Mouse (Mus musculus) hindbrain, postnatal 0 days (tissue): ENCODE measurements around the gene Plcb1. TPM values are rescaled to one million over a fixed set of nuclear protein-coding genes. Genes with fewer than 3 reads are reported as not detected.

Experiments
- ATAC-seq: fragments of 200-750 bp; cut with Nextera tagmentation; 2 replicates; pipeline ENCODE4 v1.8.0; 2017; ENCODE audit warnings: mild to moderate bottlenecking, moderate TSS enrichment, moderate library complexity
- DNase-seq: peaks from one replicate; pipeline ENCODE4 v3.0.0-alpha.2; 2015; ENCODE audit warnings: low spot score
- H3K27ac ChIP-seq: fragments of 300-500 bp; sonication (generic); 2 replicates; pipeline ENCODE4 v1.5.1; 2014; ENCODE audit warnings: mild to moderate bottlenecking
- H3K27me3 ChIP-seq: fragments of 300-500 bp; sonication (generic); 2 replicates; pipeline ENCODE4 v1.6.1; 2014; ENCODE audit warnings: low read length, mixed read lengths; ENCODE audit not compliant: insufficient read depth
- H3K36me3 ChIP-seq: fragments of 300-500 bp; sonication (generic); 2 replicates; pipeline ENCODE4 v1.6.1; 2014; ENCODE audit warnings: low read length, mixed read lengths; ENCODE audit not compliant: insufficient read depth
- H3K4me1 ChIP-seq: fragments of 300-500 bp; sonication (generic); 2 replicates; pipeline ENCODE4 v1.6.1; 2014; ENCODE audit warnings: antibody characterized with exemption, low read length, mixed read lengths; ENCODE audit not compliant: insufficient read depth
- H3K4me2 ChIP-seq: fragments of 300-500 bp; sonication (generic); 2 replicates; pipeline ENCODE4 v1.6.1; 2014; ENCODE audit warnings: low read depth, mild to moderate bottlenecking, low read length, moderate library complexity, mixed read lengths
- H3K4me3 ChIP-seq: fragments of 300-500 bp; sonication (generic); 2 replicates; pipeline ENCODE4 v1.5.1; 2014; ENCODE audit warnings: low read length
- H3K9ac ChIP-seq: fragments of 300-500 bp; sonication (generic); replicated peaks from 2 replicates; pipeline ENCODE4 v1.6.1; 2014; ENCODE audit warnings: mild to moderate bottlenecking, low read length, moderate library complexity, mixed read lengths
- H3K9me3 ChIP-seq: fragments of 300-500 bp; sonication (generic); 2 replicates; pipeline ENCODE4 v1.6.1; 2016; ENCODE audit warnings: low read length, mixed read lengths
- CTCF ChIP-seq: IDR thresholded peaks from 2 replicates; pipeline ENCODE4 v1.5.1; 2016; ENCODE audit warnings: antibody characterized with exemption, control low read depth, low read depth
- WGBS: fragments of 180-500 bp; shearing (Covaris S2); extraction: QIAGEN DNeasy Blood & Tissue Kit; methylation state at CpG from one replicate; pipeline ENCODE4 v1.1.7; 2014; 5-methylcytosine and 5-hydroxymethylcytosine counted together
- polyA plus RNA-seq: library from polyadenylated mRNA; unstranded; fragments of >200 nt; fragmentation: Nextera tagmentation; extraction: Ambion mirVana; gene quantifications from 2 replicates; pipeline ENCODE4 v1.2.1, GENCODE M21; 2015
- total RNA-seq: library from RNA; depleted of rRNA; stranded (reverse); fragments of >200 nt; gene quantifications from 2 replicates; pipeline ENCODE4 v1.2.3, GENCODE M21; 2014

Gene Plcb1
- total and polyA plus RNA-seq, 2 experiments from 2014 or later: 47.4 to 48.8 TPM

GRCm38 (mm10) chr2:134851189-134852171, 65.6 kb downstream of the Plcb1 start:
- no peak for TF ChIP-seq CTCF
- H3K27me3 ChIP-seq: no peaks in the 10 kb centered on the region

GRCm38 (mm10) chr2:134856239-134856638, 70.4 kb downstream of the Plcb1 start:
- Histone ChIP-seq H3K4me1 (peaks cover 4% of the 10 kb centered on the region; the same call in 1 of the 2 replicates), H3K27me3 (no peaks in the 10 kb centered on the region), H3K4me3 (no peak overlapping the region), H3K9me3 (no peaks in the 10 kb centered on the region), H3K36me3 (no peaks in the 10 kb centered on the region), H3K4me2 (no peak overlapping the region), H3K27ac (no peak overlapping the region), H3K9ac (no peak overlapping the region)
- TF ChIP-seq CTCF: no peak
- DNase-seq: no peak
- ATAC-seq: no peak

More at GRCm38 (mm10) chr2:134851189-134852171, 65.6 kb downstream of the Plcb1 start:
- Histone ChIP-seq H3K9ac (no peak overlapping the region), H3K9me3 (no peaks in the 10 kb centered on the region), H3K4me1 (peaks cover 4% of the 10 kb centered on the region; the same call in 1 of the 2 replicates), H3K27ac (no peak overlapping the region), H3K36me3 (no peaks in the 10 kb centered on the region), H3K4me3 (no peak overlapping the region), H3K4me2 (no peak overlapping the region)
- 72% methylated on average over 13 of the region's 13 CpGs for WGBS
- DNase-seq (no peak), ATAC-seq (no peak)

GRCm38 (mm10) chr2:134856691-134857090, 70.8 kb downstream of the Plcb1 start:
- Histone ChIP-seq H3K4me1 (peaks cover 4% of the 10 kb centered on the region; the same call in 1 of the 2 replicates), H3K27me3 (no peaks in the 10 kb centered on the region), H3K4me2 (no peak overlapping the region), H3K9ac (no peak overlapping the region), H3K36me3 (no peaks in the 10 kb centered on the region), H3K4me3 (no peak overlapping the region), H3K27ac (no peak overlapping the region), H3K9me3 (no peaks in the 10 kb centered on the region)
- TF ChIP-seq CTCF: no peak
- ATAC-seq (no peak), DNase-seq (no peak)
- WGBS: 26% methylated on average over 2 of the region's 2 CpGs

- Histone ChIP-seq H3K4me1 (no peaks in the 10 kb centered on the region), H3K4me3 (no peak overlapping the region), H3K9me3 (no peaks in the 10 kb centered on the region), H3K36me3 (no peaks in the 10 kb centered on the region), H3K4me2 (no peak overlapping the region), H3K27ac (no peak overlapping the region), H3K9ac (no peak overlapping the region), H3K27me3 (no peaks in the 10 kb centered on the region)
- DNase-seq (peak; percentile 61), ATAC-seq (no peak)
- 57% methylated on average over 7 of the region's 7 CpGs for WGBS
- no peak; the same call in 1 of the 2 replicates for TF ChIP-seq CTCF
Observed at GRCm38 (mm10) chr2:134864985-134865645, 79.2 kb downstream of the Plcb1 start.

- no peaks in the 10 kb centered on the region for H3K27me3 ChIP-seq
- no peaks in the 10 kb centered on the region for H3K36me3 ChIP-seq
- no peak for TF ChIP-seq CTCF
- H3K4me2 ChIP-seq: no peak overlapping the region
- 80% methylated on average over 6 of the region's 6 CpGs for WGBS
- H3K27ac ChIP-seq: no peak overlapping the region
- H3K4me3 ChIP-seq: no peak overlapping the region
- ATAC-seq: no peak
- peak; percentile 30 for DNase-seq
- no peaks in the 10 kb centered on the region for H3K9me3 ChIP-seq
- no peak overlapping the region for H3K9ac ChIP-seq
- no peaks in the 10 kb centered on the region for H3K4me1 ChIP-seq
Observed at GRCm38 (mm10) chr2:134867381-134867780, 81.5 kb downstream of the Plcb1 start.

GRCm38 (mm10) chr2:134871692-134872489, 86.0 kb downstream of the Plcb1 start:
- H3K27ac ChIP-seq: no peak overlapping the region
- no peaks in the 10 kb centered on the region for H3K9me3 ChIP-seq
- H3K36me3 ChIP-seq: no peaks in the 10 kb centered on the region
- WGBS: 50% methylated on average over 9 of the region's 9 CpGs
- no peaks in the 10 kb centered on the region for H3K27me3 ChIP-seq
- no peak overlapping the region for H3K4me2 ChIP-seq
- no peak overlapping the region; the same call in 1 of the 2 replicates for H3K9ac ChIP-seq
- no peaks in the 10 kb centered on the region for H3K4me1 ChIP-seq
- DNase-seq: no peak
- ATAC-seq: no peak
- no peak overlapping the region for H3K4me3 ChIP-seq
- TF ChIP-seq CTCF: no peak
